Mouse (Mus musculus): ENCODE data around the gene Fhit.

Gene Fhit

GRCm38 (mm10) chr14:10096236-10096635 lies 1065.6 kb downstream of the Fhit start:
- DNase-seq = no peak

GRCm38 (mm10) chr14:10079062-10079461 lies 1082.8 kb downstream of the Fhit start:
- no peak for DNase-seq

- DNase-seq = no peak
Measured at GRCm38 (mm10) chr14:10049947-10050346, 1111.9 kb downstream of the Fhit start.

- DNase-seq = no peak
Measured at GRCm38 (mm10) chr14:10047123-10047783, 1114.6 kb downstream of the Fhit start.

- DNase-seq = no peak
Measured at GRCm38 (mm10) chr14:10046336-10047122, 1115.3 kb downstream of the Fhit start.

- no peak for DNase-seq
Measured at GRCm38 (mm10) chr14:10038021-10038420, 1123.8 kb downstream of the Fhit start.

- DNase-seq = no peak
Measured at GRCm38 (mm10) chr14:10036685-10037215, 1125.1 kb downstream of the Fhit start.

GRCm38 (mm10) chr14:10035682-10036081 lies 1126.2 kb downstream of the Fhit start:
- no peak for DNase-seq

- no peak for DNase-seq
Measured at GRCm38 (mm10) chr14:10035270-10035669, 1126.6 kb downstream of the Fhit start.

- no peak for DNase-seq
Measured at GRCm38 (mm10) chr14:10023382-10023781, 1138.5 kb downstream of the Fhit start.

- DNase-seq = no peak
Measured at GRCm38 (mm10) chr14:10022304-10022703, 1139.5 kb downstream of the Fhit start.

GRCm38 (mm10) chr14:10020400-10021140 lies 1141.3 kb downstream of the Fhit start:
- no peak for DNase-seq

- no peak for DNase-seq
Measured at GRCm38 (mm10) chr14:10013817-10014266, 1148.0 kb downstream of the Fhit start.

GRCm38 (mm10) chr14:10013003-10013816 lies 1148.6 kb downstream of the Fhit start:
- no peak for DNase-seq

GRCm38 (mm10) chr14:10006278-10006677 lies 1155.6 kb downstream of the Fhit start:
- no peak for DNase-seq

GRCm38 (mm10) chr14:10003847-10004246 lies 1158.0 kb downstream of the Fhit start:
- DNase-seq = peak; percentile 5

GRCm38 (mm10) chr14:9990677-9991076 lies 1171.2 kb downstream of the Fhit start:
- no peak for DNase-seq

- no peak for DNase-seq
Measured at GRCm38 (mm10) chr14:9976934-9977510, 1184.8 kb downstream of the Fhit start.

- DNase-seq = no peak
Measured at GRCm38 (mm10) chr14:9974402-9974801, 1187.4 kb downstream of the Fhit start.

- no peak for DNase-seq
Measured at GRCm38 (mm10) chr14:9963853-9964252, 1198.0 kb downstream of the Fhit start.

GRCm38 (mm10) chr14:9960396-9960795 lies 1201.4 kb downstream of the Fhit start:
- DNase-seq = no peak

GRCm38 (mm10) chr14:9899494-9899893 lies 1262.3 kb downstream of the Fhit start:
- no peak for DNase-seq
